Mouse (Mus musculus) neural tube, embryonic 14.5 days (tissue): ENCODE results near the gene Igdcc4. TPM values are rescaled to one million over a fixed set of nuclear protein-coding genes. Genes with fewer than 3 reads are reported as not detected.

ENCODE experiments used
- ATAC-seq: fragments of 200-750 bp; cut with Nextera tagmentation; 2 replicates; pipeline ENCODE4 v1.8.0; 2017; ENCODE audit warnings: low read depth, mild to moderate bottlenecking, moderate TSS enrichment, moderate library complexity
- H3K27ac ChIP-seq: fragments of 300-500 bp; sonication (generic); 2 replicates; pipeline ENCODE4 v1.5.1; 2014; ENCODE audit warnings: low read depth, mild to moderate bottlenecking, control low read depth, low read length, moderate library complexity, mixed read lengths
- H3K27me3 ChIP-seq: fragments of 300-500 bp; sonication (generic); 2 replicates; pipeline ENCODE4 v1.6.1; 2014; ENCODE audit warnings: low read length; ENCODE audit not compliant: control insufficient read depth, insufficient read depth
- H3K36me3 ChIP-seq: fragments of 300-500 bp; sonication (generic); 2 replicates; pipeline ENCODE4 v1.6.1; 2014; ENCODE audit warnings: low read length, mixed read lengths; ENCODE audit not compliant: control insufficient read depth, insufficient read depth
- H3K4me1 ChIP-seq: fragments of 300-500 bp; sonication (generic); 2 replicates; pipeline ENCODE4 v1.6.1; 2014; ENCODE audit warnings: low read length; ENCODE audit not compliant: control insufficient read depth, insufficient read depth
- H3K4me2 ChIP-seq: fragments of 300-500 bp; sonication (generic); 2 replicates; pipeline ENCODE4 v1.6.1; 2014; ENCODE audit warnings: mild to moderate bottlenecking, low read depth, low read length, control low read depth
- H3K4me3 ChIP-seq: fragments of 300-500 bp; sonication (generic); 2 replicates; pipeline ENCODE4 v1.5.1; 2014; ENCODE audit warnings: low read depth, low read length, control low read depth, mixed read lengths
- H3K9ac ChIP-seq: fragments of 300-500 bp; sonication (generic); replicated peaks from 2 replicates; pipeline ENCODE4 v1.6.1; 2014; ENCODE audit warnings: low read depth, mild to moderate bottlenecking, control low read depth, low read length, mixed read lengths
- H3K9me3 ChIP-seq: fragments of 300-500 bp; sonication (generic); 2 replicates; pipeline ENCODE4 v1.6.1; 2016; ENCODE audit warnings: low read length; ENCODE audit not compliant: control insufficient read depth
- WGBS: fragments of 180-500 bp; shearing (Covaris S2); extraction: QIAGEN DNeasy Blood & Tissue Kit; methylation state at CpG from one replicate; pipeline ENCODE4 v1.1.7; 2014; 5-methylcytosine and 5-hydroxymethylcytosine counted together
- polyA plus RNA-seq: library from polyadenylated mRNA; unstranded; fragments of >200 nt; fragmentation: Nextera tagmentation; extraction: Ambion mirVana; gene quantifications from 2 replicates; pipeline ENCODE4 v1.2.1, GENCODE M21; 2014

Igdcc4 gene
- polyA plus RNA-seq, 1 experiment from 2014 or later = 19.4 TPM

- Histone ChIP-seq H3K27me3 (no peaks in the 10 kb centered on the region), H3K9me3 (no peaks in the 10 kb centered on the region), H3K4me2 (no peak overlapping the region), H3K27ac (no peak overlapping the region), H3K9ac (no peak overlapping the region), H3K4me3 (no peak overlapping the region), H3K36me3 (peaks cover 24% of the 10 kb centered on the region), H3K4me1 (no peaks in the 10 kb centered on the region)
- no peak for ATAC-seq
- WGBS = 86% methylated on average over 7 of the region's 7 CpGs
Observed at GRCm38 (mm10) chr9:65084198-65084807, 17.0 kb upstream of the Igdcc4 start.

- Histone ChIP-seq H3K36me3 (peaks cover 23% of the 10 kb centered on the region), H3K4me3 (no peak overlapping the region), H3K27ac (no peak overlapping the region), H3K9ac (no peak overlapping the region), H3K4me1 (no peaks in the 10 kb centered on the region), H3K4me2 (no peak overlapping the region), H3K9me3 (no peaks in the 10 kb centered on the region), H3K27me3 (no peaks in the 10 kb centered on the region)
- ATAC-seq = no peak
- 94% methylated on average over 1 of the region's 1 CpGs for WGBS
Observed at GRCm38 (mm10) chr9:65085270-65085669, 16.0 kb upstream of the Igdcc4 start.

GRCm38 (mm10) chr9:65086801-65087200, 14.5 kb upstream of the Igdcc4 start:
- Histone ChIP-seq H3K9ac (no peak overlapping the region), H3K4me2 (no peak overlapping the region), H3K9me3 (no peaks in the 10 kb centered on the region), H3K27ac (no peak overlapping the region), H3K4me3 (no peak overlapping the region), H3K36me3 (peaks cover 12% of the 10 kb centered on the region), H3K27me3 (no peaks in the 10 kb centered on the region), H3K4me1 (no peaks in the 10 kb centered on the region)
- 55% methylated on average over 1 of the region's 1 CpGs for WGBS
- ATAC-seq = no peak

- Histone ChIP-seq H3K36me3 (peaks cover 9% of the 10 kb centered on the region), H3K4me3 (no peak overlapping the region), H3K4me2 (no peak overlapping the region), H3K27ac (no peak overlapping the region), H3K27me3 (no peaks in the 10 kb centered on the region), H3K9me3 (no peaks in the 10 kb centered on the region), H3K9ac (no peak overlapping the region), H3K4me1 (no peaks in the 10 kb centered on the region)
- WGBS = 64% methylated on average over 5 of the region's 5 CpGs
- ATAC-seq = no peak
Observed at GRCm38 (mm10) chr9:65087490-65087889, 13.8 kb upstream of the Igdcc4 start.

- no peaks in the 10 kb centered on the region for H3K9me3 ChIP-seq
- H3K4me2 ChIP-seq = no peak overlapping the region
- no peak overlapping the region for H3K9ac ChIP-seq
- no peak overlapping the region for H3K27ac ChIP-seq
- no peaks in the 10 kb centered on the region for H3K36me3 ChIP-seq
- H3K27me3 ChIP-seq = no peaks in the 10 kb centered on the region
- ATAC-seq = no peak
- H3K4me1 ChIP-seq = 0 out of 2 replicates have a peak, but pooled peaks cover 3% of the 10 kb centered on the region
- 42% methylated on average over 6 of the region's 6 CpGs for WGBS
- no peak overlapping the region for H3K4me3 ChIP-seq
Observed at GRCm38 (mm10) chr9:65094237-65094636, 7.0 kb upstream of the Igdcc4 start.

- peaks cover 8% of the 10 kb centered on the region; the same call in 1 of the 2 replicates for H3K4me1 ChIP-seq
- 0% methylated on average over 39 of the region's 39 CpGs for WGBS
- no peaks in the 10 kb centered on the region for H3K27me3 ChIP-seq
- H3K27ac ChIP-seq = peak overlapping the region; percentile 74
- H3K9me3 ChIP-seq = no peaks in the 10 kb centered on the region
- ATAC-seq = peak; percentile 68
- peak overlapping the region; percentile 97 for H3K4me2 ChIP-seq
- peak overlapping the region; percentile 72 for H3K4me3 ChIP-seq
- H3K36me3 ChIP-seq = no peaks in the 10 kb centered on the region
- H3K9ac ChIP-seq = peak overlapping the region; percentile 77
Observed at GRCm38 (mm10) chr9:65101686-65102376, 545 bp downstream of the Igdcc4 start.

- H3K9me3 ChIP-seq = no peaks in the 10 kb centered on the region
- 3% methylated on average over 35 of the region's 36 CpGs for WGBS
- H3K4me1 ChIP-seq = peaks cover 10% of the 10 kb centered on the region; the same call in 1 of the 2 replicates
- peak overlapping the region; percentile 97 for H3K4me2 ChIP-seq
- H3K9ac ChIP-seq = peak overlapping the region; percentile 77
- H3K4me3 ChIP-seq = peak overlapping the region; percentile 72
- no peaks in the 10 kb centered on the region for H3K27me3 ChIP-seq
- peak; percentile 54 for ATAC-seq
- no peaks in the 10 kb centered on the region for H3K36me3 ChIP-seq
- H3K27ac ChIP-seq = peak overlapping the region; percentile 74; the same call in 1 of the 2 replicates
Observed at GRCm38 (mm10) chr9:65102377-65103172, 1.3 kb downstream of the Igdcc4 start.

GRCm38 (mm10) chr9:65103173-65103752, 2.0 kb downstream of the Igdcc4 start:
- no peaks in the 10 kb centered on the region for H3K36me3 ChIP-seq
- H3K9me3 ChIP-seq = no peaks in the 10 kb centered on the region
- peaks cover 10% of the 10 kb centered on the region; the same call in 1 of the 2 replicates for H3K4me1 ChIP-seq
- H3K9ac ChIP-seq = peak overlapping the region; percentile 77
- H3K4me2 ChIP-seq = peak overlapping the region; percentile 97
- H3K27ac ChIP-seq = peak overlapping the region; percentile 74; the same call in 1 of the 2 replicates
- no peaks in the 10 kb centered on the region for H3K27me3 ChIP-seq
- no peak for ATAC-seq
- H3K4me3 ChIP-seq = peak overlapping the region; percentile 72
- WGBS = 23% methylated on average over 8 of the region's 8 CpGs
